Mouse (Mus musculus): ENCODE measurements around the gene Atp1b1. TPM values are rescaled to one million over a fixed set of nuclear protein-coding genes. Genes with fewer than 3 reads are reported as not detected.

The Atp1b1 gene
- polyA plus RNA-seq, 1 experiment: not detected

DNA sequence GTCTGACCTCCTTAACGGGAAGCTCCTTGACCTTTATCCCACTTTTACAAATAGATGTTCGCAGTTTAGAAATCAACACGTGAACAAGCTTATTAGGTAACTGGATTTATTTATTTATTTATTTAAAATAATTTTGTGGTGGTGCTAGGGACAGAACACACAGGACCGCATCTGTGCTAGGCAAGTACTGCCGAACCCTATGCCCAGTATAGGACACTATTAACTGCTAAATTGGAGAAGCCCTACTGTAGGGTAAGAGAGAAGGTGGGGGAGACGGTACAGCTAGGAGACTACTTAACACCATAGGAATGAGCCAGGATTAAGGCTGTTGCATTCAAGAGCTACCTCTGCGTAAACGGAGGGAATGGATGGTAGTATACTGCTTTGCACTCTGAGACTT lies 10.2 kb upstream of the Atp1b1 start:
- Histone ChIP-seq H3K27ac (ENCODE audit: insufficient read depth, low read depth, low read length) (no peak overlapping the region), H3K4me1 (ENCODE audit: control insufficient read depth, insufficient read depth, low read length) (no peaks in the 10 kb centered on the region), H3K4me3 (ENCODE audit: insufficient read depth, low read length) (no peak overlapping the region)
- no peak for TF ChIP-seq CTCF (IDR thresholded peaks at IDR 0.05; ENCODE audit: low read depth, low read length)
- no peak for TF ChIP-seq POLR2A (IDR thresholded peaks at IDR 0.05; ENCODE audit: borderline replicate concordance, low read depth, low read length)

DNA sequence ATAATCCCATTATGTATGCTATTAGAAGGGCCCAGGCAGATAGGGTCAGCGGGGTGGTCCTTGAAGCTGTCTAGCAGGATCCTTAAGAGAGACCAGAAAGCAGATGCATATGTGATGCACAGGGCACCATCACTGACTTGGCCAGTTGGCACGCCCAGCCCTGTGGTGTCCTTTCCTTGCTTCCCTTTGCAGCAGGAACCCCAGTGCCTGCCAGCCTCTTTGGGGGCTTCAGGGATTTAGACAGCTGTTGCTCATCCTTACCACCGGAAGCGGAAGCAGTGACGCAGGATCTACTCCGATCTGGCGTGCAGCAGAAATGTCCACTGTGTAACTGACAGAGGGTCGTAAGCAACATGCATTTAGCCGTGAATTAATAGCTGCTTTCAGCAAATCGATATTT lies 9.3 kb upstream of the Atp1b1 start:
- no peak overlapping the region for H3K4me3 ChIP-seq (ENCODE audit: insufficient read depth, low read length)
- H3K27ac ChIP-seq (ENCODE audit: insufficient read depth, low read depth, low read length): no peak overlapping the region
- no peaks in the 10 kb centered on the region for H3K4me1 ChIP-seq (ENCODE audit: control insufficient read depth, insufficient read depth, low read length)
- TF ChIP-seq CTCF (IDR thresholded peaks at IDR 0.05; ENCODE audit: low read depth, low read length) (no peak), POLR2A (IDR thresholded peaks at IDR 0.05; ENCODE audit: borderline replicate concordance, low read depth, low read length) (no peak)

DNA sequence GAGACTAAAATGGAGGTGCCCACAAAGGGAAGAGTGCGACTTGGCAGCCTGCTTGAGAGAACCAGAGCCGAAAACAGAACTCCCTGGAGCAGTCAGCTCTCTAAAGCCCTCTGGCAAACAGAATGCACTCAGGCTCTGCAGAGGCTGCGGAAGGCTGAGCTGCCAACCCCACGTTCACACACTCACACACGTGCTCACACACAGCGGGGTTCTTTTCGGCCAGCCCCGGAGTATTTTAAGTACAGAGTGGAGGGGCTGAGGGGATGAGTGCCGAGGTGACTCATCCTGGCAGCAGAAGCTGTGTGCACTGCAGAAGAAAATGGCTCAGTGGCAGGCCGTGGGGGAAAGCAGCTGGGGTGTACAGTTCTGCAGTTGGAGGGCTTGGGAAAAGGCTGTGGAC lies 3.6 kb upstream of the Atp1b1 start:
- Histone ChIP-seq H3K4me3 (ENCODE audit: insufficient read depth, low read length) (no peak overlapping the region), H3K4me1 (ENCODE audit: control insufficient read depth, insufficient read depth, low read length) (no peaks in the 10 kb centered on the region), H3K27ac (ENCODE audit: insufficient read depth, low read depth, low read length) (no peak overlapping the region)
- TF ChIP-seq POLR2A (IDR thresholded peaks at IDR 0.05; ENCODE audit: borderline replicate concordance, low read depth, low read length) (no peak), CTCF (IDR thresholded peaks at IDR 0.05; ENCODE audit: low read depth, low read length) (no peak)

DNA sequence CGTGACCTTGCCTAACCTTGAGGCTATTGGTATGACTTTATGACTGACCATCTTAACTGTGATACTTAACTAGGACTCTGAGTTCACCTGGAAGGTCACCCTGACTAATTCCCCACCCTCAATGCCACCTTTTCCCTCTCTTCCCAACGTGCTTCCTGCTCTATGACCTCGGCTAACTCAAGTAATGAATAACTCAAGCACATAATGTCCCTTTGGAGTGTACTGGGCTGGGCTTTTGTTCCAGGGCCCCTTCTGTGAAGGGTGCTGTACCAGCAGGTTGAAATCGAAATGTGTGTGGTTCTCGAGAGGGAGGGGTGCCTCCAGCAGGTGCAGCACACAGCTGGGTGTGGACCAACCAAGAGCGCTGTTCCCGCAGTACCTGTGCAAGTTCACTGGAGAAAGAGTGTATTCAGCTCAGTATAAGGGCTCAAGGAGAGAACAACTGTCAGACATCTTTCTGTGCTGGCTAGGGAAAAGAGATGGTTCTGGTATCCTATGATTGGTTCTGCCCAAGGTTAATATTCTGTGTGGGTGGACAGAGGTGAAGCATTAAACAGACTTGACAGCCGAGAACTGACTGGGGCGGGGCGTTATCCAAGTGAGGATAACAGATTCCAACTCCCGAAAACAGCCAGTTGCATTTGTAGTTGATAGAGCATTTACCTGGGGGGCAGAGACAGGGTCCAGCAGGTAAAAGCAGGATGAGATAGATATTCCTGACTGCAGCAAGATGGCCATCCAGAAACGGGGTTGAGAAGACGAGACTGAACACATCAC lies 3.0 kb upstream of the Atp1b1 start:
- no peak overlapping the region for H3K27ac ChIP-seq (ENCODE audit: insufficient read depth, low read depth, low read length)
- H3K4me1 ChIP-seq (ENCODE audit: control insufficient read depth, insufficient read depth, low read length): no peaks in the 10 kb centered on the region
- no peak overlapping the region for H3K4me3 ChIP-seq (ENCODE audit: insufficient read depth, low read length)
- TF ChIP-seq CTCF (IDR thresholded peaks at IDR 0.05; ENCODE audit: low read depth, low read length) (no peak), POLR2A (IDR thresholded peaks at IDR 0.05; ENCODE audit: borderline replicate concordance, low read depth, low read length) (no peak)

DNA sequence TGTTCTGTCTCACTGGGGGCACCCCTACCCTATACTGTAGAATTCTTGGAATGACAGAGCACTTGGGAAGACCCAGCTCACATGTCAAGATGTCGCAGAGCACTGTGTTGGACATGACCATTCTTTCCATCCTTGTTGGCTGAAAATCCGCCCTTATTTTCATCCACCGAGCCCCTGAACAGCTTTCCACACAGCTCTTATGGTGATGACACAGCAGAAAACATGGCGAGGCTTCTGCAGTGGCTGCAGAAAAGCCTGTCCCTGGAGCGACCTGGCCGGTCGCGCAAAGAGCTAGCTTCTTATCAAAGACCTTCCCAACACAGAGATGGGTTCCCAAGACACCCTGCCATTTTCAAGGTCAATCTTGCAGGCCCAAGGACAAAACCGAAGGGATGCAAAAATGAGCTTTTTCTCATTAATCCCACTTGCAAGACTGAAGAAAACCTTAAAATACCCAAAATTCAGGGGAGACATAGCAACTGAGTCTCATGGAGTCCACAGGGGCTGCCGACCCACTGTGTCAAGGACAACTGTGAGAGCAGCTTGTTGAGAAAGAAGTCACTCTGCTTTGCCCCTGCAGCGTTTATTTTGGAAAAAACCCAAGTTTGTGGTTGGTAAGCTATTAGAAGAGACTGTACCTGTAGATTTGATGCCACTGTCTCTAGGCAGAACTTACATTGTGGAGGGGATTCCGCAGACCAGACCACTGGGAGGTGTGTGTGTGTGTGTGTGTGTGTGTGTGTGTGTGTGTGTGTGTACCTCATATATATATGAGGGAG lies 1.2 kb upstream of the Atp1b1 start:
- H3K27ac ChIP-seq (ENCODE audit: insufficient read depth, low read depth, low read length): no peak overlapping the region
- no peaks in the 10 kb centered on the region for H3K4me1 ChIP-seq (ENCODE audit: control insufficient read depth, insufficient read depth, low read length)
- TF ChIP-seq POLR2A (IDR thresholded peaks at IDR 0.05; ENCODE audit: borderline replicate concordance, low read depth, low read length) (no peak), CTCF (IDR thresholded peaks at IDR 0.05; ENCODE audit: low read depth, low read length) (no peak)
- no peak overlapping the region for H3K4me3 ChIP-seq (ENCODE audit: insufficient read depth, low read length)

DNA sequence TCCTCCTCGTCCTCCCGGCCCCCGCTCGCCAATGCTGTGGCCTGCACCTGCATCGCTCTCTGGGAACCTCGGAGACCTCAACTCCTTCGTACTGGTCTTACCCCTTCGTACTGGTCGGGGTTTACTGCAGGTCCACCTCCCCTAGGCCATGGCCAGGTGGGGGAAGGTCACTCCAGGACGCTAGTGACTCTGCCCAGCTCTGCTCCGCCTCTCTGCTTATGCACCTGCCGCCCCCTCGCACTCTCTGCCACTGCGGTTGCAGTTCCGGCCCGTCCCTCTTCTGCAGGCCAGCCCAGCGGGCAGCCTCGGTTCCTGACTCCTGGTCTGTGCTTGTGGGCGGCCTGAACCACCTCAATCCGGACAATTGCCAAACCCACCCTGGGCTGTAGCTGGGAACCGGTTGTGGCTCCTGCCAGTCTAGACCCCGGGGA lies 481 bp upstream of the Atp1b1 start:
- H3K27ac ChIP-seq (ENCODE audit: insufficient read depth, low read depth, low read length): no peak overlapping the region
- no peak for TF ChIP-seq CTCF (IDR thresholded peaks at IDR 0.05; ENCODE audit: low read depth, low read length)
- TF ChIP-seq POLR2A (IDR thresholded peaks at IDR 0.05; ENCODE audit: borderline replicate concordance, low read depth, low read length): no peak
- H3K4me3 ChIP-seq (ENCODE audit: insufficient read depth, low read length): peak overlapping the region; percentile 58
- H3K4me1 ChIP-seq (ENCODE audit: control insufficient read depth, insufficient read depth, low read length): no peaks in the 10 kb centered on the region

DNA sequence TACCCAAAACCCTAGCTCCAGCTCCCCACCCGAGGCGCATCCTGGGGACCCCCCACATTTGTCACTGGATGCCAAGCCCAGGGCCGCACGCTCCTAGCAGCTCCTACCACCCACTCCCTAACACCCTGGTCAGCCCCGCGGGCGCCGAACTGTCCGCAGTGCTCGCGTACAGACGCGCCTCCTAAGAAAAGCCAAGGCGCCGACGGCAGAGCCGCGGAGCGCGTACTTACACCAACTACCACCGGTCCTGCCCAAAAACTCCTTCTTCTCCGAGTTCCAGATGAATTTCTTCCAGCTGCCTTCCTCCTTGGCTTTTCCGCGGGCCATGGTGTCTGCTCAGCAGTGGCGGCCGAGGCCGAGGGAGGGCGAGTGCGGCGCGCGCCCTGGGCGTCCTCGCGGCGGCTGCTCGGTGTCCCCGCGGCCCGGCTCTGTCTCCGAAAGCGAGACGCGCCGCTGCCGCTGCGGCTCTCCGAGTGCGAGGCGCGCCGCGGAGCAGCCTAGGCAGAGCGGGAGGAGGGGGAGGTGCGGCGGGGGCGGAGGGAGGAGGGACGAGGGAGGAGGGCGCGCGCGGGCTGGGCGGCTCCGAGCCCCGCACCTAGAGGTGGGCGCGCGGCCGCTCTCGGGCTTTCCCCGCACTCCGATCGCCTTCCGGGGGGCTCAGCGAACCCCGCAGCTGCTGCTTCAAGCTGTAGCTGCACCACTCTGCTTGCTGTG lies 467 bp downstream of the Atp1b1 start:
- Histone ChIP-seq H3K27ac (ENCODE audit: insufficient read depth, low read depth, low read length) (no peak overlapping the region), H3K4me3 (ENCODE audit: insufficient read depth, low read length) (peak overlapping the region; percentile 58), H3K4me1 (ENCODE audit: control insufficient read depth, insufficient read depth, low read length) (no peaks in the 10 kb centered on the region)
- no peak for TF ChIP-seq POLR2A (IDR thresholded peaks at IDR 0.05; ENCODE audit: borderline replicate concordance, low read depth, low read length)
- no peak for TF ChIP-seq CTCF (IDR thresholded peaks at IDR 0.05; ENCODE audit: low read depth, low read length)

DNA sequence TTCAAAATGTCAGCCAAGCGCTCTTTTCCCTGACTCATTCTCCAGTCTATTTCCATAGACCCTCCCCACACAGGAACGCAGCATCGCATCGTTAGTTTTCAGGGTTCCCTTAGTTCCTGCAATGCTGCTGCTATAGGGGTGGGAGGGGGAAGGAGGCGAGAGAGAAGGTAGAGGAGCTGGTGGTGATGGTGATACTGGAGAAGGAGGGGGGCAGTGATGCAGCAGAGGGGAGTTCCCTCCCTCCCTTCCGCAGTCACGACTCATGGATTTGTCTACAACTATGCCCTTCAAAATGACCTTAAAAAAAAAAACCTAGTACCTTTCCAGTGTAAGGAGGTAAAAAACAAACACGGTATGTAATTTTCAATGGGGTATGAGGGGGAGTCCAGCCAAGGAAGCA lies 1.4 kb downstream of the Atp1b1 start:
- no peaks in the 10 kb centered on the region for H3K4me1 ChIP-seq (ENCODE audit: control insufficient read depth, insufficient read depth, low read length)

DNA sequence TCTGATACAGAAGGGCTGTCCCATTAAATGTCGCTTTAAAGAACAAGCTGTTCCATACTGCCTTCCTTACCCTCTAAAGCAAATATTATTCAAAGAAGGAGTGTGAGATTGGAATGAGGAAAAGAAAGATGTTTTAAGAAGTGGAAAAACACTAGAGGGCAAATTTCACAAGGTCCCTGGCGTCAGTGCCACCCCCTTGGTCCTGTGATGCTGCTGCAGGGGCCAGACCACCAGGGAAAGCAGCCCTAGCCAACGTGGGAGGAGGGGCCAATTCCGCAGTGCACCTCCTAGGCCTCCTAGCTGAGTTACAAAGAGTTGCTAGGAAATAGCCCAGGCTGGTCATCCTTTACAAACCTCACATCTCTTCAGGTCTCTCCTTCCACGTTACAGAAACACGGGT lies 2.1 kb downstream of the Atp1b1 start:
- no peak overlapping the region for H3K27ac ChIP-seq (ENCODE audit: insufficient read depth, low read depth, low read length)
- TF ChIP-seq POLR2A (IDR thresholded peaks at IDR 0.05; ENCODE audit: borderline replicate concordance, low read depth, low read length) (no peak), CTCF (IDR thresholded peaks at IDR 0.05; ENCODE audit: low read depth, low read length) (no peak)

More for the DNA sequence above, 1.4 kb downstream of the Atp1b1 start:
- H3K27ac ChIP-seq (ENCODE audit: insufficient read depth, low read depth, low read length): no peak overlapping the region
- TF ChIP-seq CTCF (IDR thresholded peaks at IDR 0.05; ENCODE audit: low read depth, low read length) (no peak), POLR2A (IDR thresholded peaks at IDR 0.05; ENCODE audit: borderline replicate concordance, low read depth, low read length) (no peak)
- H3K4me3 ChIP-seq (ENCODE audit: insufficient read depth, low read length): no peak overlapping the region

More for the DNA sequence above, 2.1 kb downstream of the Atp1b1 start:
- Histone ChIP-seq H3K4me3 (ENCODE audit: insufficient read depth, low read length) (no peak overlapping the region), H3K4me1 (ENCODE audit: control insufficient read depth, insufficient read depth, low read length) (no peaks in the 10 kb centered on the region)
